29 mouse cellular contexts compared by ENCODE assay signal in genomic region chr5:128920112-128920511, GRCm38 (mm10). TPM values are rescaled to one million over a fixed set of nuclear protein-coding genes. Genes with fewer than 3 reads are reported as not detected.
DNase-seq lines count a peak whose midpoint lies in the region; ATAC-seq and TF ChIP-seq lines count a peak whose summit lies in the region.
"Had no signal": no experiment of that assay in that cellular context is flagged by ENCODE, and none has a peak within 500 bp of the region (broad histone marks: within the 10 kb centered on the region; RNA-seq: fewer than 3 reads in every experiment).

No protein-coding gene starts in this region.

- H3K4me2 ChIP-seq in forebrain, embryonic 14.5 days (ENCODE audit: low read length), result no peak overlapping the region
- H3K4me2 ChIP-seq in forebrain, embryonic 12.5 days, result no peak overlapping the region
- no peak overlapping the region for H3K4me2 ChIP-seq in midbrain, embryonic 14.5 days (ENCODE audit: low read length)
- no peak overlapping the region for H3K4me2 ChIP-seq in midbrain, embryonic 16.5 days (ENCODE audit: low read length)
- H3K4me2 ChIP-seq: embryonic facial prominence, embryonic 13.5 days; embryonic facial prominence, embryonic 15.5 days; forebrain, embryonic 13.5 days had no signal

- H3K36me3 ChIP-seq in forebrain, embryonic 14.5 days (ENCODE audit: control insufficient read depth, insufficient read depth, low read length), result no peaks in the 10 kb centered on the region
- no peaks in the 10 kb centered on the region for H3K36me3 ChIP-seq in forebrain, embryonic 12.5 days (replicated peaks)
- no peaks in the 10 kb centered on the region for H3K36me3 ChIP-seq in midbrain, embryonic 14.5 days (ENCODE audit: control insufficient read depth, insufficient read depth, low read length)
- H3K36me3 ChIP-seq in midbrain, embryonic 16.5 days (ENCODE audit: control insufficient read depth, insufficient read depth, low read length), result no peaks in the 10 kb centered on the region
- H3K36me3 ChIP-seq: embryonic facial prominence, embryonic 13.5 days; embryonic facial prominence, embryonic 15.5 days; forebrain, embryonic 10.5 days; G1E had no signal

- WGBS in forebrain, embryonic 14.5 days, result 24% methylated on average over 5 of the region's 5 CpGs
- 32% methylated on average over 5 of the region's 5 CpGs for WGBS in forebrain, embryonic 12.5 days
- whole genome bisulfite sequencing in midbrain, embryonic 14.5 days, result 20% methylated on average over 5 of the region's 5 CpGs
- WGBS in midbrain, embryonic 16.5 days, result 23% methylated on average over 5 of the region's 5 CpGs

- TF ChIP-seq CTCF in brain, embryonic 14.5 days (IDR thresholded peaks at IDR 0.05; ENCODE audit: borderline replicate concordance, extremely low read depth, insufficient read depth, insufficient read length), result no peak

- no peaks in the 10 kb centered on the region for H3K4me1 ChIP-seq in forebrain, embryonic 14.5 days (ENCODE audit: control insufficient read depth, insufficient read depth, low read length)
- peaks cover 18% of the 10 kb centered on the region; the same call in 1 of the 2 replicates for H3K4me1 ChIP-seq in forebrain, embryonic 12.5 days
- no peaks in the 10 kb centered on the region; the same call in 1 of the 2 replicates for H3K4me1 ChIP-seq in midbrain, embryonic 14.5 days (ENCODE audit: control insufficient read depth, insufficient read depth, low read length)
- peaks cover 14% of the 10 kb centered on the region for H3K4me1 ChIP-seq in midbrain, embryonic 16.5 days (ENCODE audit: control insufficient read depth, insufficient read depth, low read length)
- H3K4me1 ChIP-seq: embryonic facial prominence, embryonic 13.5 days; embryonic facial prominence, embryonic 15.5 days; forebrain, embryonic 13.5 days had no signal

- no peaks in the 10 kb centered on the region for H3K9me3 ChIP-seq in forebrain, embryonic 14.5 days (replicated peaks; ENCODE audit: control insufficient read depth, low read length)
- 0 out of 2 replicates have a peak, but pooled peaks cover 3% of the 10 kb centered on the region for H3K9me3 ChIP-seq in forebrain, embryonic 12.5 days
- no peaks in the 10 kb centered on the region for H3K9me3 ChIP-seq in midbrain, embryonic 14.5 days (ENCODE audit: control insufficient read depth, low read length)
- no peaks in the 10 kb centered on the region for H3K9me3 ChIP-seq in midbrain, embryonic 16.5 days (replicated peaks; ENCODE audit: control insufficient read depth, low read length, poor library complexity, severe bottlenecking)
- H3K9me3 ChIP-seq: embryonic facial prominence, embryonic 13.5 days; embryonic facial prominence, embryonic 15.5 days; forebrain, embryonic 13.5 days had no signal

- TF ChIP-seq POLR2A in brain, embryonic 14.5 days (IDR thresholded peaks at IDR 0.05; ENCODE audit: borderline replicate concordance, extremely low read depth, insufficient read depth, insufficient read length, poor library complexity, severe bottlenecking), result no peak

- no peak overlapping the region for H3K27ac ChIP-seq in forebrain, embryonic 14.5 days (ENCODE audit: low read depth, low read length)
- H3K27ac ChIP-seq in forebrain, embryonic 12.5 days, result no peak overlapping the region
- H3K27ac ChIP-seq in midbrain, embryonic 14.5 days (replicated peaks; ENCODE audit: low read depth, low read length), result no peak overlapping the region
- no peak overlapping the region; the same call in 1 of the 2 replicates for H3K27ac ChIP-seq in midbrain, embryonic 16.5 days (ENCODE audit: low read length)
- H3K27ac ChIP-seq: embryonic facial prominence, embryonic 13.5 days; embryonic facial prominence, embryonic 15.5 days; forebrain, embryonic 10.5 days; forebrain, embryonic 13.5 days had no signal

- H3K9ac ChIP-seq in forebrain, embryonic 14.5 days (ENCODE audit: low read length), result no peak overlapping the region
- no peak overlapping the region for H3K9ac ChIP-seq in forebrain, embryonic 12.5 days
- no peak overlapping the region for H3K9ac ChIP-seq in midbrain, embryonic 14.5 days (replicated peaks; ENCODE audit: low read length)
- H3K9ac ChIP-seq in midbrain, embryonic 16.5 days (ENCODE audit: low read depth, low read length), result no peak overlapping the region
- H3K9ac ChIP-seq: embryonic facial prominence, embryonic 13.5 days; embryonic facial prominence, embryonic 15.5 days; forebrain, embryonic 13.5 days had no signal

- intact Hi-C loops in heart, postnatal 25 days (cut with DNase I), result no loop called here

- peak; percentile 52 for DNase-seq in forebrain, embryonic 14.5 days (ENCODE audit: low spot score)
- peak; percentile 55 for DNase-seq in midbrain, embryonic 14.5 days
- DNase-seq in brain, embryonic 14.5 days (ENCODE audit: low read depth), result peak; percentile 58
- no peak for DNase-seq in heart, postnatal 25 days (ENCODE audit: low spot score)
- DNase-seq: adrenal gland, adult 8-10 months; adrenal gland, postnatal 14 days; adrenal gland, postnatal 36 days; B cell, adult 2 months; cerebellum, adult 11 months; cerebellum, adult 18-20 months; cerebellum, adult 8-10 months; cerebellum, adult 9-11 months; cerebellum, postnatal 14 days; cerebellum, postnatal 36 days; embryo, embryonic 11 days had no signal

- no peak overlapping the region for H3K4me3 ChIP-seq in forebrain, embryonic 14.5 days (ENCODE audit: low read depth, low read length)
- H3K4me3 ChIP-seq in forebrain, embryonic 12.5 days (replicated peaks), result no peak overlapping the region
- no peak overlapping the region for H3K4me3 ChIP-seq in midbrain, embryonic 14.5 days (replicated peaks; ENCODE audit: low read depth, low read length)
- no peak overlapping the region for H3K4me3 ChIP-seq in midbrain, embryonic 16.5 days (ENCODE audit: low read depth, low read length)
- H3K4me3 ChIP-seq: embryonic facial prominence, embryonic 13.5 days; embryonic facial prominence, embryonic 15.5 days; erythroblast, embryonic 14.5 days; forebrain, embryonic 10.5 days; forebrain, embryonic 13.5 days had no signal

- no peaks in the 10 kb centered on the region for H3K27me3 ChIP-seq in forebrain, embryonic 14.5 days (replicated peaks; ENCODE audit: control insufficient read depth, insufficient read depth, low read length)
- H3K27me3 ChIP-seq in forebrain, embryonic 12.5 days, result 0 out of 2 replicates have a peak, but pooled peaks cover 7% of the 10 kb centered on the region
- H3K27me3 ChIP-seq in midbrain, embryonic 14.5 days (ENCODE audit: control insufficient read depth, insufficient read depth, low read length), result no peaks in the 10 kb centered on the region
- no peaks in the 10 kb centered on the region for H3K27me3 ChIP-seq in midbrain, embryonic 16.5 days (ENCODE audit: control insufficient read depth, insufficient read depth, low read depth, low read length)
- H3K27me3 ChIP-seq: CH12.LX; embryonic facial prominence, embryonic 13.5 days; embryonic facial prominence, embryonic 15.5 days; forebrain, embryonic 13.5 days; Patski had no signal

- ATAC-seq in forebrain, embryonic 14.5 days, result no peak
- no peak for ATAC-seq in forebrain, embryonic 12.5 days (ENCODE audit: low FRiP score)
- ATAC-seq in midbrain, embryonic 14.5 days (ENCODE audit: low FRiP score, low TSS enrichment), result no peak
- ATAC-seq in midbrain, embryonic 16.5 days, result no peak
- ATAC-seq: activated CD4-positive, CD25-positive, alpha-beta regulatory T cell, adult 4 months; CD4-positive, CD25-positive, alpha-beta regulatory T cell, adult 4 months; forebrain, embryonic 13.5 days; forebrain, embryonic 16.5 days; Patski had no signal

RNA-seq across cellular contexts. Expression of gene Rimbp2, which starts 33.2 kb away (rescaled TPM):
- 2.2 and 3.4 TPM in 2 replicates for polyA plus RNA-seq in forebrain, embryonic 14.5 days (2014; fragmentation: Nextera tagmentation; extraction: Ambion mirVana)
- 1.00 and 1.3 TPM in 2 replicates for polyA plus RNA-seq in forebrain, embryonic 12.5 days (2016; fragmentation: Nextera tagmentation; extraction: Ambion mirVana)
- polyA plus RNA-seq in midbrain, embryonic 14.5 days (2014; fragmentation: Nextera tagmentation; extraction: Ambion mirVana), result 5.1 and 5.8 TPM in 2 replicates
- polyA plus RNA-seq in midbrain, embryonic 16.5 days (2015; fragmentation: Nextera tagmentation; extraction: Ambion mirVana), result 6.2 and 6.8 TPM in 2 replicates
- 20.9 and 32.0 TPM in 2 replicates for polyA plus RNA-seq in brain, embryonic 14.5 days (2012; rRNA removed)
- under 1 TPM in 1 of 2 experiments, not detected in 1; 0.20 TPM for total RNA-seq in heart, postnatal 25 days (2021)
- total RNA-seq: CH12.LX; common myeloid progenitor, adult 5-6 weeks; G1E had no signal
- polyA plus RNA-seq: activated CD4-positive, CD25-positive, alpha-beta regulatory T cell, adult 4 months; erythroblast, embryonic 14.5 days; G1E; Patski had no signal
